Mouse (Mus musculus): ENCODE data around the gene E330009J07Rik. TPM values are rescaled to one million over a fixed set of nuclear protein-coding genes. Genes with fewer than 3 reads are reported as not detected.

The E330009J07Rik gene
- polyA plus RNA-seq (2012) = 0.10 and 0.17 TPM in 2 replicates

DNA sequence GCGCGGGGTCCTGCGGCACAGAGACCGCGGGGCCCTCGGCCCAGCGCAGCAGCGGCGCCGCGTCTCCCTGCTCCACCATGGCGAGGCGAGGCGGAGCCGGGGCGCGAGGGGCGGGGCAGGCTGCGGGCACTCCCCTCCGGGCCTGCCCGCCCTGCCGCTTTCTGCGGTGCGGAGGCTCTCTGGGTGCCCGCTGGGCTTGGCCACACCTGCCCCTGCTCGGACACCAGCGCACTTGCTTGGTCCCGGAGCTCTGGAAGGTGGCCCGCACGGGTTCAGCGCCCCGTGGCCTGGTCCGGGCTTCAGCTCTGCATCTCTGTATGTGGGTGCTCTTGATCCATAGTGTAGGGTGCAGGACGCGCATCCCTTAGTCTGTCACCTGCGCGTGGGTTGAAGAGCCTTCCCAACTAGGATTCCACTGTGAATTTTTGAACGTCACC lies at the start of gene E330009J07Rik:
TSS of gene E330009J07Rik (minus strand) at position 89 of the 437 bp plus-strand sequence.
- no peak for TF ChIP-seq GATA1 (IDR thresholded peaks at IDR 0.05; ENCODE audit: low read length)

DNA sequence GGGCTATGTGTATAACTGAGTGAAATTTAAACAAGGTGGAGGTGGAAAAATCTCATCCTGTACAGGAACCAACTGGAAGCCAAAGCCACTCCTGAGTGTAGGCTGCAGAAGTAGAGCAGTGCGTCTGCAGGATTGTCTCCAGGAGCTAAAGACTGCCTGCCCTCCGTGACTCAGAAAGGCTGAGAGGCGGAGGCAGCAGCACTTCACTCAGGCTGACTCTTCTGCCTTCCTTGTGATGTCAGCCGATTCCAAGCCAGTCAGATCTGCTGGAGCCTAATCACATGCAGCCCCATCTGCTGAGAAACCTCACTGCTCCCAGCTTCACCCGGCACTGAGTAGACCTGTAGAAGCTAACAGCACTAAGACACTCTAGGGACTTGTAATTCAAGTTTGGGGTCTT lies 46.4 kb upstream of the E330009J07Rik start:
- no peak for TF ChIP-seq GATA1 (IDR thresholded peaks at IDR 0.05; ENCODE audit: low read length)

DNA sequence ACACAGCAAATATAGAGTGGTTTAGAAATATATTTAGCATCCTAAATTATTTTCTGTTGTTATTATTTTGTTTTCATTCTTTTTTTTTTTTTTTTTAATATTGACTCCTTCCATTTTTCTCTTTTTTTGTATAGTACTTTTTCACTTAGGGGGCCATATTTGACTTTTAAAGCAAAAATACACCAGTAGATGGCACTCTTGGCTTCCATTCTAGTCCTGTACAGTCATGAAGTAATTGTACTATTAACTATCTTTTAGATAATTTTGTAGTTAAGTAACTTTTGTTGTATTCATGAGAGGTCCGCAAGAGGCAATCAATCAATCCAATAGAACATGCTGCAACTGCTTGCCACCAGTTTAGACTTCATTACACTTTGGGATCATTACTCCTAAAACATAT lies 43.8 kb upstream of the E330009J07Rik start:
- no peak for TF ChIP-seq GATA1 (IDR thresholded peaks at IDR 0.05; ENCODE audit: low read length)

DNA sequence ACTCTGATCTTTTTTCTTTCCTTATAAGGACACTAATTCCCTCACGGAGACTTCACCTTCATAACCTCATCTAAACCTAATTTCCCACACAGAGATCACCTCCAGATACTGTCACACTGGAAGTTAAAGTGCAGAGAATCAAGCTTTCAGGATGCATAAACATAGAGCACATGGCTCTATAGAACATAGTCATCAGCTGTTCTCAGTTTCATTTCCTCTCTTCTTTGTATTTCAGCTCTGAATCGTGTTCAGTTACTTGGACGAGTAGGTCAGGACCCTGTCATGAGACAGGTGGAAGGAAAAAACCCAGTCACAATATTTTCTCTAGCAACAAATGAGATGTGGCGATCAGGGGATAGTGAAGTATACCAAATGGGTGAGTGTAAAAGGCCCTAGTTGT lies 40.2 kb upstream of the E330009J07Rik start:
- TF ChIP-seq GATA1 (IDR thresholded peaks at IDR 0.05; ENCODE audit: low read length) = no peak

DNA sequence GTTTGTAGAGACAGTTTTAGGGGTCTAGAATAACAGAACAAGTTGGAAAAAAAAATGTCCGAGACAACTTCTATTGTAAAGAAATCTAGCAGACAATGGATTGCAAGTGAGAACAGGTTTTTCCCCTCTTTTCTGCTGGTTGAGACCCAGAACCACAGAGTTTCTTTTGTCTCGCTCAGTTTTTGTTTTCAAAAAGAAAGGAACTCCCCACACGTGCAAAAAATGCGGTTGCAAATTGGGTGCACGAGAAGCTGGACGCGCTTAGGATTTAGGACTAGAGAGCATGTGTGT lies 35.7 kb upstream of the E330009J07Rik start:
- TF ChIP-seq GATA1 (IDR thresholded peaks at IDR 0.05; ENCODE audit: low read length) = no peak

DNA sequence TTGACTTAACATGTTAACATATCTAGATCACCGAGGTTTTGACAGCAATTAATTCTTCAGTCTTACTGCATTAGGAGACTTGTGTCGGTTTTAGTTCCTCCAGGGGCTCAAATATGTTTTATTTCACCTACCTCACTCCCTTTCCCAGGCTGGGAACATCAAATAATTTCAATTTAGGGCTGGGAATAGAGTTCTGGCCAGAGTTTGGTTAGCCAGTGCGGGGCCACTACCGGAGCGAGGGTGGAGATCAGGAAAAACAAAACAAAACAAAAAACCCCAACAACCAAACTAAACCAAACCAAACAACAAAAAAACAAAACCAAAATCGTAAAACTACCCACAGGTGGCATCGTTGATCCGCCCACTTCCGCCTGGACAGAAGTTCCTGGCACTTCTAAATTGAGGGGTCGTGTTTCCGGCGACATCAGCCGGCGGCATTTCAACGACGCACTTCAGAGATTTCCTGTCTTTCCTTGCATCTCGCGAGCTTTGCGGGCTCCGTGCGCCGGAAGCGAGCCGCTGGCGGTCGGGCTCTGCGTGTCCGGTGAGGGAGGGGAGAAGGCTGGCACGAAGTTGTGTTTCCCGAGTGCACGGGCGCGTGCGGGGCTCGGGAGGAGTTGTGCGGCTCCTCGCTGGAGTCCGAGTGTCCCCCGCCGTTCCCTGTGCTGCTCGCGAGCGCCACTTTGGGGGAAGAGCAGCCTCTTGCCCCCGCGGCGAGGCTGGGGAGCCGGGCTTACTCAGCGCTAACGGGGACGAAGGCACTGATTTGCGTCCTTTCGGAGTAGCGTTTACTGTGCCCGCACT lies 35.2 kb upstream of the E330009J07Rik start, which contains the start of gene Ssbp1:
TSS of gene Ssbp1 (plus strand) at position 437 of the 804 bp plus-strand sequence.
- no peak for TF ChIP-seq GATA1 (IDR thresholded peaks at IDR 0.05; ENCODE audit: low read length)

DNA sequence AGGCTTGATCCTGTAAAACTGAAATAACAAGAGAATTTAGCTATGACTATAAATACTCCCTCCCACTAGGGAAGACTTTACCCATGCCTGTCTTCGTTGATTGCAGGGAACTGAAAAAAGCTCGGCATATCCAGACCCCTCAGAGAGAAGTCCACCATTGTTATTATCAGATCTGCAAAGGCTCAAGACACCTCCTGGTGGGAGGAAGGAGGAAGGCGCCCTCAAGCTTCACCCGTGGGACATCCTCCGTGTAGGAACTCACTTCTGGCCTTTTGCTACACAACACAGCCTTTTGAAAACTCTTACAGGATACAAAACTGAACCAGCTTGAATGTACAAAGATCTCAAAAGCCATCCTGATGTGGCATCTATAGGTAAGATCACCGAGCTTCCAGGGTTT lies 29.8 kb upstream of the E330009J07Rik start:
- TF ChIP-seq GATA1 (IDR thresholded peaks at IDR 0.05; ENCODE audit: low read length) = no peak

DNA sequence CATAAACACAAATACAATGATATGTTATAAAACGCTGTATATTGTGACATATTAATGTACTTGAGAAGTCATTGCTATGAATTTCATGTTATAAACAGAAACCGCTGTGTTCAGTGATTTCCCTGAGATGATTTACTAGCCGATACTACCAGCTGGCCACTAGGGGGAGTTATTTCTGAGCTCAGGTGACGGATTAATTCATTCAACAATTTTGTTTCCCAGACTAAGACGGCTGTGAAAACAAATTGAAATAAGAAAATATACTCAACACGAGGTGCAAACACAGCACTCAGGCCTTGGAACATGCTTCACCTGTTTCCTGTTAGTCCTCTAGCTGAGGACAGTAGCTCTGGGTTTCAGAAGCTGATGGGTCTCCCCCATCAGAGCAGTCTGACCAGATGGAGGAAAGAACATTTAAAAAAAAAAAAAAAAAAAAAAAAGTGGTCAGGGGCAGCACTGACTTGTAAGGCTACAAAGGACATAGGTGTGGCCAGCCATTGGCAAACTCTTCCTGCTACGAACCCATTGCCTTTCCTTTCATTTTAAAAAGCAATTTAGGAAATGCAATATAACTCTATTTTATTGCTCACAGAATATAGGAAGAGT lies 18.6 kb upstream of the E330009J07Rik start:
- TF ChIP-seq GATA1 (IDR thresholded peaks at IDR 0.05; ENCODE audit: low read length) = no peak

DNA sequence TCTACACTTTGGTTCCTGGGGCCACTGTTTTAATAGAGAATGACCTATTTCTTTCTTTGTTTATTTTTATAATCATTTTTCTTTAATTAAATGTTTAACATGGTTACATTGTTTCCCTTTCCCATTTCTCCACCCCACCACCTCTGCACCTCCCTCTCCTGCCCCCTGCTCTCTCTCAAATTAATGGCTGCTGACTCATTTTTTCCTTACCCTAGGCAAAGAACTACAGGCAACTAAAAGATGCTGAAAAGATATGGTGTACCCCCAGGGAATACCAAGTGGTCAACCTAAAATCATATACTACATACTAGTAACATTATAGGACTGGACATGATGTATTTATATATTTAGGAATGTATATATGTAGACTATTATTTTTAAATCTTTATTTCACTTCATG lies 12.7 kb upstream of the E330009J07Rik start:
- no peak for TF ChIP-seq GATA1 (IDR thresholded peaks at IDR 0.05; ENCODE audit: low read length)

DNA sequence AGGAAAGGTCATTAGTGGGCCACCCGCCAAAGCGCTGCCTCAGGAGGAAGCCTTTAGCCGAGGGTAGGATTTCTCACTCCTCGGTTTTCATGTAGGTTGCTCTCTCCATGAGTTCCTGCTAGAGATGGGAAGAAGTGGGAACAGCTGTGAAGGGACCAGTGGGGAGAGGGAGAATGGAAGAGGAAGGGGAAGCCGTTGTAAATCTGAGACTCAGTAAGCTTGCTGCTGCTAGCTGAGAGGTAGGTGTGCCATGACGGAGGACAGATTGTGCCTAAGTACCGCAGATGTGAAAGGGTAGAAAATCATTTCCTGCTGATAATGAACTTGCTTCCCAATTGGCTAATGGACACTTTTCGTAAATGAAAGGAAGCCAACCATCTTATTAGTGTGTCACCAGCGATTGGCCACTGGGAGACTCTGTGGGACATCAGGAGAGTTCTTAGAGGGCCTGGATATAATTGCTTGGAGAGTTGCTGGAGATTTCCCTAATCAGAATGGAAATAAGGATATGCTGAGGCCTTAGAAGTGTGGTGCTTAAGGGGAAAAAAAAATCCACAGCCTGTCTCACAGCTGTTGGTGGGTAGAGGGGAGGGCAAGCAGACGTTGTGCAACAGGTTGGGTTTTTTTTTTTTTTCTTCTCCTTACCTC lies 7.5 kb upstream of the E330009J07Rik start:
- TF ChIP-seq GATA1 (IDR thresholded peaks at IDR 0.05; ENCODE audit: low read length) = no peak

DNA sequence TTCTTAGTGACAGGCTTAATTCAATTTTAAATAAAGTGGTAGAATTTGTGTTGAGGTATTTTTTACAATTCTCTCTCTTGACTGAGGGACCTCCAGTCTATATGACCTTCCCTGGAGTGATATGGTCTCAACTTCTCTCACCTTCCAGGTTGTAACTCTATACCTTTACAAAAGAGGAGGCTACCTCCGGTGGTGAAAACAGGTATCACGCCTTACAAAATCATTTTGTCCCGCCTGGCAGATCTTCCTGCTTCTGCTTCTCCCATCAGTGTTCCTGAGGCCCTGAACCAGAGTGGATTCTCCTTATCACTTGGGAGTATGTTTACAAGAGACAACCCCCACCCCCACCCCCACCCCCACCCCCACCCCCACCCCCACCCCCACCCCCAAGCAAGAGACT lies 5.8 kb upstream of the E330009J07Rik start:
- TF ChIP-seq GATA1 (IDR thresholded peaks at IDR 0.05; ENCODE audit: low read length) = no peak

DNA sequence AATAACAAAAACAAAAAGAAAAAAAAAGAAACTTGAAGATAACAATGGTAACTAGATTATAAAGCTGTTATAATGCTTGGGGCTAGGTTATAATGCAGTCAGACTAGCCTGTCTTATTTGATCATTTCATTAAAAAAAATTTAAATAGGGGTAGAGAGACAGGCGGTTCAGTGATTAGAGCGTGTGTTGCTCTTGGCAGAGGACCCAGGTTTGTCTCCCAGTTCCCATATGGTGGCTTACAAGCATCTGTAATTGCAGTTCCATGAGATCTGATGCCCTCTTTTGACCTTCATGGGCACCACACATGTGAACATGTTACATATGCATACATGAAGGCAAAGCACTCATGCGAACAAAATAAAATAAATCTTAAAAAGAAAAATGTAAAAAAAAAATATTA lies 5.3 kb upstream of the E330009J07Rik start:
- no peak for TF ChIP-seq GATA1 (IDR thresholded peaks at IDR 0.05; ENCODE audit: low read length)

DNA sequence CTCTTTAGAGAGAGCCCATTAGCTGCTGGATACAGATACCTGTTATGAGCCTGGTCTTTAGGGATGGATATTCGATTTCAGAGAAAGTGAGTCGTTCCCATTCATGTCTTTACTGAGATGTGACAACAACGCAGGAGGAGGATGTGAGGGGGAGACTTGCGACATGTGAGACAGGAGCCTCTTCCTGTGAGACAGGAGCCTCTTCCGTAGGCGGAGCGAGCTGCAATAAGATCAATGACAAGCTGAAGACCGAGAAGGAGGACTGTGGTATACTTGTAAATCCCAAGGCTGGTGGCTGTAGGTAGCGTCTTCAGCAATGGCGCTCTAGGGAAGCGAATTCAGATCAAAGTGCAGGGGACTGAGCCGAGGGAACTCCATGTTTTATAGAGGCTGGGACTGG lies 3.8 kb upstream of the E330009J07Rik start:
- no peak for TF ChIP-seq GATA1 (IDR thresholded peaks at IDR 0.05; ENCODE audit: low read length)

DNA sequence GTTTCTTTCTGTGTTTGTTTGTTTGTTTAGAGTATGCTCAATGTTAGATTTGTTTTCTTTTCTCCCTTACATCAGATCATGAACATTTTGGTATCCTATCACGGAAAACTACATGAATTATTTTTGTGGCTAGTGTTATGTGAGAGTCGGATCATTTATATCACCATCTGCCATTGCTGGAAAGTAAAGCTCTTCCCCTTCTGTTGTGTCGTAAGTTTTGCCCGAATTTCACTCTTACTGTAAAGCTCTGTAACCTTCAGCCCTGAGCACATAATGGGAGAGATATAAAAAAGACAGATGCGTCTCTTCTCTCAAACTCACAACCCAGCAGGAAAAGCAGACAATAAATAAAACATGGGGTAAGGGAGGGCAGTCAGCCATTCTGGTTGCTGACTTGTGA lies 3.0 kb upstream of the E330009J07Rik start, which contains the start of gene Wee2:
TSS of gene Wee2 (plus strand) at position 153 of the 400 bp plus-strand sequence.
- no peak for TF ChIP-seq GATA1 (IDR thresholded peaks at IDR 0.05; ENCODE audit: low read length)

DNA sequence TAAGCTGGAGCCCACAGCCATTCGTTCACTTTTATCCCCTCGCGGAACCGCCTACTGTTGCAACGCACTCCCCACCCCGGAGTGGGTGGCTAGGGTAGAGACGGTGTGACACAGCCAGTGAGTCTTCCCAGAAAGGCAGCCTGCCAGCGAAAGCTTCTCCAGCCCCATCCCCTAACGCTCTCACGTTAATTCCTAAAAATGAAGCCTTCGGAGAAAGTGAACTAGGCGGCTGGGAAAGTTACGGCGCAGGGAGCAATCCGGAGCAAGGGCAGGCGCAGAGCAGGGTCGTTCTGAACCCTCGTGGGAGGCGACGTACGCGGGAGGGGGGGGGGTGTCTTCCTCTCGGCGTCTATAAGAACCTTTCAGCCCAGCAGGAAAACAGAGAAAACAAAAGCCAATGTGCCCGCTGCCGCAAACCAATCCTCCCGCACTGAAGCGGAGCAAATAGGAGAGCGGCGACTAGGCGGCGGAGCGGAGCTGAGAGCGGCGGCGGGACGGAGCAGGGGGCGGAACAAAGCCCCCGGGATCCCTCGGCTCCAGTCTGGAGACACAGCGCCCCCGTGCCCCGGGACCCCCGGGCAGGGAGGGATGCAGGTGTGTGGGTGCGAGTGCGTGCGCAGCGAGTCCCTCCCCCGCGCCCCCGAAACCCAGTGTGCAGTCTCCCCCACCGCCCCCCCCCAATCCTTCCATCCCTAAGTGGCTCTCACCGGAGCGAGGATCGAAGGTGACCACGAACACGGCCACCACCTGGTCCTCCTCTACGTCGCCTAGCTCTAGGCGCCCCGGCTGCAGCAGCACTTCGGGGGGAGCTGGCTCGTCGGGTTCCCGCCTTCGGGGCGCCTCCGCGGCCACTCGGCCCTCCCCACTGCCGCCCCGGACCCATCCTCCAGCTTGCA lies 536 bp downstream of the E330009J07Rik start:
- TF ChIP-seq GATA1 (IDR thresholded peaks at IDR 0.05; ENCODE audit: low read length) = no peak

Data from G1E-ER4 (cell line).